Mouse (Mus musculus): ENCODE results near the gene Zfp536. TPM values are rescaled to one million over a fixed set of nuclear protein-coding genes. Genes with fewer than 3 reads are reported as not detected.

The Zfp536 gene
- polyA plus RNA-seq, 1 experiment from 2014 or later = 15.6 TPM

DNA sequence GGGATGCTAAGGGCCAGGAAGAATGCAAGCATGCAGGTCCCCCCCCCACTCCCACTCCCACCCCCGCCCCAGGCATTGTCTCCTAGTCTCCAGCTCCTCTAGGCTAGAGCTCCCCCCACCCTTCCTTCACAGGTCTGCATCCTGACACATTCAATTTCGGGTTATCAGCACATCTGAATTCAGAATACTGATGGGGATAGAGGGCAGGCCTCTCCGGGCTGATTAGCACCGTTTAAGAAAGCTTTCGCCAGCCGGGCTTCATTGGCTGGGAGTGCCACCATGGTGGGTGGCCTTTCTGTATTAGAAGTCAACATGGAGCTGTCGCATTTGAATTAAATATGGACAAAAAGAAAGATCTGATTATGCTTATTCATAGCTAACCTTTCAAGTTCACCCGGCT, 36.2 kb downstream of the Zfp536 start:
- peak overlapping the region; percentile 48 for H3K27ac ChIP-seq (replicated peaks)
- no peak overlapping the region for H3K4me3 ChIP-seq
- 0 out of 2 replicates have a peak, but pooled peaks cover 6% of the 10 kb centered on the region for H3K27me3 ChIP-seq (replicated peaks; ENCODE audit: low read depth, poor library complexity, severe bottlenecking)
- H3K9me3 ChIP-seq = no peaks in the 10 kb centered on the region
- H3K36me3 ChIP-seq (replicated peaks) = no peaks in the 10 kb centered on the region
- no peak for DNase-seq (ENCODE audit: low spot score)
- 48% methylated on average over 8 of the region's 8 CpGs for WGBS
- peaks cover 57% of the 10 kb centered on the region for H3K4me1 ChIP-seq

DNA sequence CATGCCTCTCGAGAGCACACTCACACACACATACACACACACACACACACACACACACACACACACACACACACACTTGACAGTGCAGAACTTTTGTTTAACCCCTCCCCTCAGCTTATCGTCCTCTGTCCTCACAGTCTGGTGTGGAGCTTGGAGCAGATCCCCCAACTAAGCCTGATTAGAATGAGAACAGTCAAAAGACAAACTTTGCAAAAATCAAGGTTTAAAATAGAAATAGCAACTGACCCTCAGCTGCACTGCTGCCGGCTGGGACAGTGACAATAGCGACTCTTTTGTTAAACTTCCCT, 37.1 kb downstream of the Zfp536 start:
- Histone ChIP-seq H3K4me3 (no peak overlapping the region), H3K36me3 (replicated peaks) (no peaks in the 10 kb centered on the region), H3K9me3 (no peaks in the 10 kb centered on the region), H3K27ac (replicated peaks) (0 out of 2 replicates have a peak overlapping the region, but pooled peaks have one; percentile 42), H3K4me1 (peaks cover 52% of the 10 kb centered on the region), H3K27me3 (replicated peaks; ENCODE audit: low read depth, poor library complexity, severe bottlenecking) (0 out of 2 replicates have a peak, but pooled peaks cover 4% of the 10 kb centered on the region)
- 32% methylated on average over 4 of the region's 4 CpGs for WGBS
- no peak for DNase-seq (ENCODE audit: low spot score)

- Histone ChIP-seq H3K9me3 (no peaks in the 10 kb centered on the region), H3K27ac (replicated peaks) (0 out of 2 replicates have a peak overlapping the region, but pooled peaks have one; percentile 42), H3K36me3 (replicated peaks) (no peaks in the 10 kb centered on the region), H3K4me1 (peaks cover 47% of the 10 kb centered on the region), H3K4me3 (no peak overlapping the region), H3K27me3 (replicated peaks; ENCODE audit: low read depth, poor library complexity, severe bottlenecking) (no peaks in the 10 kb centered on the region)
- DNase-seq (ENCODE audit: low spot score) = no peak
- 53% methylated on average over 7 of the region's 7 CpGs for WGBS
These were observed 37.6 kb downstream of the Zfp536 start for GRCm38 (mm10) chr7:37735707-37736412.

- Histone ChIP-seq H3K9me3 (no peaks in the 10 kb centered on the region), H3K27ac (replicated peaks) (no peak overlapping the region), H3K4me3 (no peak overlapping the region), H3K36me3 (replicated peaks) (no peaks in the 10 kb centered on the region), H3K4me1 (peaks cover 43% of the 10 kb centered on the region), H3K27me3 (replicated peaks; ENCODE audit: low read depth, poor library complexity, severe bottlenecking) (no peaks in the 10 kb centered on the region)
- 84% methylated on average over 6 of the region's 6 CpGs for WGBS
- DNase-seq (ENCODE audit: low spot score) = no peak
These were observed 38.3 kb downstream of the Zfp536 start for GRCm38 (mm10) chr7:37735101-37735500.

GRCm38 (mm10) chr7:37734576-37734975, 38.9 kb downstream of the Zfp536 start:
- no peaks in the 10 kb centered on the region for H3K36me3 ChIP-seq (replicated peaks)
- no peak for DNase-seq (ENCODE audit: low spot score)
- no peak overlapping the region for H3K27ac ChIP-seq (replicated peaks)
- no peaks in the 10 kb centered on the region for H3K9me3 ChIP-seq
- no peak overlapping the region for H3K4me3 ChIP-seq
- H3K27me3 ChIP-seq (replicated peaks; ENCODE audit: low read depth, poor library complexity, severe bottlenecking) = no peaks in the 10 kb centered on the region
- WGBS = 76% methylated on average over 6 of the region's 6 CpGs
- H3K4me1 ChIP-seq = peaks cover 43% of the 10 kb centered on the region

GRCm38 (mm10) chr7:37733996-37734395, 39.4 kb downstream of the Zfp536 start:
- Histone ChIP-seq H3K4me1 (peaks cover 43% of the 10 kb centered on the region), H3K9me3 (no peaks in the 10 kb centered on the region), H3K36me3 (replicated peaks) (no peaks in the 10 kb centered on the region), H3K27ac (replicated peaks) (no peak overlapping the region), H3K27me3 (replicated peaks; ENCODE audit: low read depth, poor library complexity, severe bottlenecking) (no peaks in the 10 kb centered on the region), H3K4me3 (no peak overlapping the region)
- no peak for DNase-seq (ENCODE audit: low spot score)
- WGBS = 97% methylated on average over 4 of the region's 4 CpGs

DNA sequence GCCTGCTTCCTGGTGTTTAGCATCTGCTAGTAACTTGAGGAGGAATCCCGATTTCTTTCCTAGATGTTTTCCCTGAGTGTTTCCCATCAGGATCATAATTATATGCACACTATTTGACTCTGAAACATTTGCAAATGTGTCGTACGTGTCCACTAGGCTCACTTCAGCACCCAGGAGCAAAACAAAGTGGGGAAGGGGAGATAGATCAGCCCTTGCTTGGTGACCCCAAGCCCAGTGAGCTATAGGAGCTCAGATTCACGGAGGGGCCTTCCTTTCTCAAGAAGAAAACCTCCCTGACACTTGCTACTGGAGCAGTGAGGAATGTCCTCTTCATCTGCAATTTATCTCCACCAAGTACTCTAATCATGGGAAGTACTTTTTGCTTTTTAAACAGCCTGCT, 40.7 kb downstream of the Zfp536 start:
- WGBS = 68% methylated on average over 4 of the region's 4 CpGs
- Histone ChIP-seq H3K9me3 (no peaks in the 10 kb centered on the region), H3K4me1 (peaks cover 41% of the 10 kb centered on the region), H3K4me3 (no peak overlapping the region), H3K36me3 (replicated peaks) (no peaks in the 10 kb centered on the region), H3K27ac (replicated peaks) (no peak overlapping the region), H3K27me3 (replicated peaks; ENCODE audit: low read depth, poor library complexity, severe bottlenecking) (no peaks in the 10 kb centered on the region)
- no peak for DNase-seq (ENCODE audit: low spot score)

DNA sequence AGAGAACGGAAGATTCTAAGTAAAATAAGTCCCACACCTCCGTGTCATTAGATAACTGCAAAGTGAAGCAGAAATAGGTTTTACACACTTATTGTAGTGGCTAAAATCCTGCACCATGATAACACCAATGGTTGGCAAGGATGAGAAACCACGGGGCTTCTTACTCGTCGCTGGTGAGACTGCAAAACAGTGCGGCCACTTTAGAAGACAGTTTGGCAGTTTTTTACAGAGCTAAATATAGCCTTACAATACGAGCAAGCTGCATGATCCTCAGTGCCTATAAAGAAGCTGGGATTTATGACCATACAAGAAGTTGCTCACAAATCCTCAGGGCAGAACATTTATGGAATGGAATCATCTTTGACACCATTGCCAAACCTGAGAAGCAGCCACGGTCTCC, 45.7 kb downstream of the Zfp536 start:
- no peak overlapping the region for H3K27ac ChIP-seq (replicated peaks)
- H3K36me3 ChIP-seq (replicated peaks) = no peaks in the 10 kb centered on the region
- no peak overlapping the region for H3K4me3 ChIP-seq
- WGBS = 86% methylated on average over 8 of the region's 8 CpGs
- H3K9me3 ChIP-seq = no peaks in the 10 kb centered on the region
- DNase-seq (ENCODE audit: low spot score) = no peak
- H3K27me3 ChIP-seq (replicated peaks; ENCODE audit: low read depth, poor library complexity, severe bottlenecking) = no peaks in the 10 kb centered on the region
- peaks cover 25% of the 10 kb centered on the region for H3K4me1 ChIP-seq

DNA sequence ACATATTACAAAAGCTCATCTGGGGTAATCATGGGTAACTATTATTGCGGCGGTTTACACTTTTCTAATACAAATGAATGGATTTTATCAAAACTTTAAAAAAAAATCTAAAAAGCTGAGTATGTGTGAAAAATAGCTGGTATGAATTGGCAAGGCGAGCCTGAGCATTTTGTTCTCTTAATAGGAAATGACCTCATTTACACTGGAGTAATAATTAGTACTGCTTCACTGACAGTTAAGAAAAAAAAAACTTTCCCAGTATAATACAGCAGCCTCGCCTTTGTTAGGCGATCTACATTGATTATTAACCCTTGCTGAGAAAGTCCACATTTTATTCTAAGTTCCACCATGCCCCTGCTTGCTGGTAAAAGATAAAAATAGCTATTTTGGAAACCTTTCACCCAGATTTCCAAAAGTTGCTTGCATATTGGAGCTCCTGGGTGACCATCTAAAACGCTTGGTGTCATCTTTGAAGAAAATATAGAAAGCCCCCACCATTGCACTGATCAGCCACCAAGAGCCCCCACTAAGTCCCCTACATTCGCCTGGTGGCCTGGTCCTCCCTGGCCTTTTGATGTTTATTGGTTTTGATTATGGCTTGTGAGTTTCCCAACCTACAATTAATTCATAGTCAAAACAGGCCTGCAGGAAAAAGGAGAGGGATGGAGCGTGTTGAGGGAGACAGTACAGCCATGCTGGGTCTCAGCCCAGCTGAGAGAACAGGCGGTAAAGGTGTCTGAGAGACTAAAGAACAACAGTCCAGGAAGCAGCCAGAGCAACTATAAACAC, 49.2 kb downstream of the Zfp536 start:
- H3K4me1 ChIP-seq = peaks cover 25% of the 10 kb centered on the region
- WGBS = 71% methylated on average over 9 of the region's 9 CpGs
- H3K27ac ChIP-seq (replicated peaks) = no peak overlapping the region
- no peaks in the 10 kb centered on the region for H3K36me3 ChIP-seq (replicated peaks)
- H3K9me3 ChIP-seq = no peaks in the 10 kb centered on the region
- no peak overlapping the region for H3K4me3 ChIP-seq
- no peaks in the 10 kb centered on the region for H3K27me3 ChIP-seq (replicated peaks; ENCODE audit: low read depth, poor library complexity, severe bottlenecking)
- no peak for DNase-seq (ENCODE audit: low spot score)

DNA sequence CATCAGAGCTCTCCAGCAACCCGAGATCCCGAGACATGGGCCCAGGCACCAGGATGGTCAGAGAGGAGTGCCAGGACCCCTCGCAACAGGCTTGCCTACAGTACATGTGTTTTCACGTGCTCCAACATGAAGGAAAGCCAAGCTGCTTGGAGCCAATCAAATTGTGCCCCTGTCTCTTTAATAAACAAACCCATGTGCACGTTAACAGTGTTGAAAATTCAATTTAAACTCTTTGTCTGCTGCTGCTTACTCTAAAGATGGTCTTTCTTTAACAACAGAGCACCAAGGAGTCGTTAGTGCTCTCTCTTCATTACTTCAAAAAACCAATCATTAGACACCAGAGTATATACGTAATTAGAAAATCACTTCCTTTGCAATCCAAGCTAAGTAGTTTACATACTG, 50.2 kb downstream of the Zfp536 start:
- Histone ChIP-seq H3K27me3 (replicated peaks; ENCODE audit: low read depth, poor library complexity, severe bottlenecking) (no peaks in the 10 kb centered on the region), H3K36me3 (replicated peaks) (no peaks in the 10 kb centered on the region), H3K27ac (replicated peaks) (peak overlapping the region; percentile 51; the same call in 1 of the 2 replicates), H3K9me3 (no peaks in the 10 kb centered on the region), H3K4me3 (no peak overlapping the region), H3K4me1 (peaks cover 34% of the 10 kb centered on the region)
- whole genome bisulfite sequencing = 65% methylated on average over 7 of the region's 7 CpGs
- no peak for DNase-seq (ENCODE audit: low spot score)

GRCm38 (mm10) chr7:37721676-37722075, 51.8 kb downstream of the Zfp536 start:
- no peaks in the 10 kb centered on the region for H3K27me3 ChIP-seq (replicated peaks; ENCODE audit: low read depth, poor library complexity, severe bottlenecking)
- no peaks in the 10 kb centered on the region for H3K9me3 ChIP-seq
- no peak for DNase-seq (ENCODE audit: low spot score)
- 77% methylated on average over 4 of the region's 4 CpGs for WGBS
- H3K27ac ChIP-seq (replicated peaks) = no peak overlapping the region
- H3K36me3 ChIP-seq (replicated peaks) = no peaks in the 10 kb centered on the region
- peaks cover 34% of the 10 kb centered on the region for H3K4me1 ChIP-seq
- H3K4me3 ChIP-seq = no peak overlapping the region

- H3K36me3 ChIP-seq (replicated peaks) = no peaks in the 10 kb centered on the region
- H3K4me1 ChIP-seq = peaks cover 23% of the 10 kb centered on the region
- 73% methylated on average over 15 of the region's 15 CpGs for WGBS
- DNase-seq (ENCODE audit: low spot score) = no peak
- H3K27ac ChIP-seq (replicated peaks) = no peak overlapping the region; the same call in 1 of the 2 replicates
- no peaks in the 10 kb centered on the region for H3K9me3 ChIP-seq
- no peaks in the 10 kb centered on the region for H3K27me3 ChIP-seq (replicated peaks; ENCODE audit: low read depth, poor library complexity, severe bottlenecking)
- no peak overlapping the region for H3K4me3 ChIP-seq
These were observed 54.6 kb downstream of the Zfp536 start for GRCm38 (mm10) chr7:37718671-37719402.
